Mouse (Mus musculus): ENCODE measurements at regions not wholly inside any gene's neighbourhood (a gene's known extent, or its start where the extent isn't known, plus 50 kb on each side); places are given as distances from the start of the nearest gene placed in this dataset.

- TF ChIP-seq CTCF (conservative IDR thresholded peaks at IDR 0.05; ENCODE audit: insufficient read depth, insufficient read length, low read depth, low read length) (no peak), POLR2A (IDR thresholded peaks at IDR 0.05; ENCODE audit: low read depth, low read length) (no peak)
Measured at GRCm38 (mm10) chr9:32923925-32924324, 287.9 kb downstream of the Ets1 start.
